Mouse (Mus musculus): ENCODE measurements at regions not wholly inside any gene's neighbourhood (a gene's known extent, or its start where the extent isn't known, plus 50 kb on each side); places are given as distances from the start of the nearest gene placed in this dataset.

DNA sequence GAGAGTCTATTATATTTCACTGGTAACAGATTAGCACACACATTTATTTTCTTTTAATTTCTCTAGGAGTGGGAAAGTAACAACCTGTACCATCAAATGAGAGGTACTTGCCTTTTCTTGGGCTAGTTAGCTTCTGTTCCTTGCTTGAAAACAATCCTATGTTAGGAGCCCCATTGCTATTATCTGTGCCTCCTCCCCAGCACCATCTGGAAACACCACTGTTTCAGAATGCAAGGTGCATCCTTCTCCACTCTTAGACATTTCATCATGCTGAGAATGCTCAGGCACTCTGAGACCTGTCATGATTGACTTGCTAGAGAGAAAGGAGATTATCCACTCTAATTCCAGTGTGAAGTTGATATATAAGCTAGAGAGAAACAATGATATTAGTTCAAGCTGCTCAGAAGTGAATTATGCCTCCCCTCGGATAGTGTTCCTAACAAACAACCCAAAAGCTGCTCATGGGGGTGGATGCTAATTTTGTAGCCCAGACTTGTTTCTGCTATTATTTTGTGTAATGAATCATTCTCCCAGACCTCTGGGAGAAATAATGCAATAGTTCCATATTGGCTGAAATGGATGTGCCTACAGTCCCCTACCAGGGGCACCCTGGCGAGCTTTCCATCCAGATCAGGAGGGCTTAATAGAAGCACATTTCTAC, 119.0 kb upstream of the Cttnbp2 start:
- no peaks in the 10 kb centered on the region for H3K36me3 ChIP-seq (ENCODE audit: control insufficient read depth, insufficient read depth, low read length)
- no peak overlapping the region for H3K4me2 ChIP-seq (replicated peaks; ENCODE audit: low read depth, low read length)
- no peak overlapping the region for H3K4me3 ChIP-seq (ENCODE audit: low read length)
- no peaks in the 10 kb centered on the region for H3K9me3 ChIP-seq (ENCODE audit: control insufficient read depth, low read length)
- no peaks in the 10 kb centered on the region for H3K4me1 ChIP-seq (ENCODE audit: control insufficient read depth, insufficient read depth, low read length)
- H3K27ac ChIP-seq (ENCODE audit: low read depth, low read length): no peak overlapping the region
- ATAC-seq (ENCODE audit: low FRiP score, low TSS enrichment): no peak
- H3K27me3 ChIP-seq (ENCODE audit: control insufficient read depth, insufficient read depth, low read length): no peaks in the 10 kb centered on the region
- no peak overlapping the region for H3K9ac ChIP-seq (ENCODE audit: low read depth, low read length)
- WGBS: 83% methylated on average over 2 of the region's 2 CpGs

DNA sequence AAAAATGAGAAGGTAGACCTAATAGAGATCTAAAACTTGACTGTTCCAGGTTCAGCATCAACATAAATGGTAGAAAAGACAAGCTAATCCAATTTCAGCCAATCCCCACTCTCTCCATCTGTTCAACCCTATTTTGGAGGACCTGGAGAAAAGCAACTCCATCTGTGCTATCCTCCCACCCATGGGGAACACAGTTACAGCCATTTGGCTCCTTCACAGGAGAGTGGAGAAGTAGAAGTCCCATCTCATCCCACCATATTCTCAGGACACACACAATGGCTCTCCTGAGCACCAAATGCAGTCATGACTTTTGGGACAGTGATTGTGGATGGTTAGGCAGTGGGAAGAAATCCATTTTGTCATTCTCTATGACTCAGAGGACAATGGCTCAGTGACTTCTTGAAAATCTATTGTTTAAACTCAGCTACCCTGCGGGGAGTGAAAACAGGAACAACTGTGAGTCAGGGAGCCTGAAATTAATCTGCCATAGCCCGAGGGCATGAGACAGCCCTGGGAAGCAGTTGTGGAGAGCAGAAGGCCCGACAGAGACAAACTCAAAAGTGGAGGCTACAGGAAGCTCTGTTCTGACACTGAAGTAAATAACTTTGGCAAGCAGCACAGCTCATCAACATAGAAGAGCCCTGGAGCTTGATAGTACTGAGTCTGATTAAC, 125.2 kb upstream of the Cttnbp2 start:
- H3K4me2 ChIP-seq (replicated peaks; ENCODE audit: low read depth, low read length): no peak overlapping the region
- 41% methylated on average over 3 of the region's 3 CpGs for WGBS
- no peaks in the 10 kb centered on the region for H3K36me3 ChIP-seq (ENCODE audit: control insufficient read depth, insufficient read depth, low read length)
- no peaks in the 10 kb centered on the region for H3K27me3 ChIP-seq (ENCODE audit: control insufficient read depth, insufficient read depth, low read length)
- H3K4me3 ChIP-seq (ENCODE audit: low read length): no peak overlapping the region
- H3K9ac ChIP-seq (ENCODE audit: low read depth, low read length): no peak overlapping the region
- H3K9me3 ChIP-seq (ENCODE audit: control insufficient read depth, low read length): no peaks in the 10 kb centered on the region
- no peak for ATAC-seq (ENCODE audit: low FRiP score, low TSS enrichment)
- H3K27ac ChIP-seq (ENCODE audit: low read depth, low read length): no peak overlapping the region
- H3K4me1 ChIP-seq (ENCODE audit: control insufficient read depth, insufficient read depth, low read length): no peaks in the 10 kb centered on the region

DNA sequence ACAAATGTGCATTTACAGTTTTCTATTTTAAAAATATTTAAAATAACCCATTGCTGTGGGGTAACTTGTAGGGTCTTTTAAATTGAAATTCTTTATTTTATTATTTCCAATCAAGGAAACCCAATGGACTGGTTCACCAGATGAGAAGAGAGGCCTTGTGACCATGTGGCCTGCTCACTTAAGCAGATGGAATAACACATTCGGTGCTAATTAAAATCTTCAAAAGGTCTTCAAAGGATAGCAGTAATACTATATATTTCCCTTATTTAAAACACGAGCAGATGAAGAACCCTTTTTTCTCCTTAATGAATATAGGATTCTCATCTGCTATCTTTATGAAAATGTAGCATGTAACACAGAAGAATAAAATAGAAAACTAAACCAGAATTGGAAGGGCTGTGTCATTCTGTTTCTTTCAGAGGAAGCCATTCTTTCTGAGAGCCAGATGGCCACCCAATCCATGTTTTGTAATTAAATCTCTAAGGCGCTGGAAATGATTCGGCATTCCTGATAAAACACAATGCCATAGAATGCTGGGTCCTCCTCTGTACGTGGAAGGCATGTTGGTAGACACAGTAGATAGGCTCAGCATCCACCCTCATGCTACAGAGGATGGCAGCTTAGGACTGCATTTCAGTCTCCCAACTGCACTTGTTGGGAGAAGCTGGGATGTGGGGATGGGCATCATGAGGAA, 134.4 kb upstream of the Cttnbp2 start:
- Histone ChIP-seq H3K4me3 (ENCODE audit: low read length) (no peak overlapping the region), H3K4me2 (replicated peaks; ENCODE audit: low read depth, low read length) (no peak overlapping the region), H3K9me3 (ENCODE audit: control insufficient read depth, low read length) (no peaks in the 10 kb centered on the region), H3K27ac (ENCODE audit: low read depth, low read length) (no peak overlapping the region), H3K36me3 (ENCODE audit: control insufficient read depth, insufficient read depth, low read length) (no peaks in the 10 kb centered on the region), H3K9ac (ENCODE audit: low read depth, low read length) (no peak overlapping the region), H3K27me3 (ENCODE audit: control insufficient read depth, insufficient read depth, low read length) (no peaks in the 10 kb centered on the region), H3K4me1 (ENCODE audit: control insufficient read depth, insufficient read depth, low read length) (no peaks in the 10 kb centered on the region)
- no peak for ATAC-seq (ENCODE audit: low FRiP score, low TSS enrichment)
- 82% methylated on average over 5 of the region's 5 CpGs for WGBS

DNA sequence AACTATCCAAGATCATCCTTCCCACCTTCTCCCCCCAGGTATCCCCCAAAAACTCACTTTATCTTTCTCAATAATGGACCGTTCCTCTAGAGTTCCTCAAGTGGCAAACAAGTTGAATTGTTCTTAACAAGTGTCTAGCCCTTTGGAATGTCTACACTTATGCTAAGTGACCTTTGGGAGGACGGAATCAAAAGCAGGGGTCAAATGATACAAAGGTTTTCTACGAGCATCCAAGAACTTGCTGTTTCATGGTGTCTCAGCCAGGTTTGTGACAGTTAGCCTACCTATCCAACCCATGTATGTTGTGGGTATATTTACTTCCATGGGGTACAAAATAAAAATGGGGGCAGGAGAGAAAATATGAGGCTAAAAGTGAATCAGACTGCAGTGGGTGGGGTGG, 136.7 kb upstream of the Cttnbp2 start:
- Histone ChIP-seq H3K36me3 (ENCODE audit: control insufficient read depth, insufficient read depth, low read length) (no peaks in the 10 kb centered on the region), H3K9ac (ENCODE audit: low read depth, low read length) (no peak overlapping the region), H3K4me3 (ENCODE audit: low read length) (no peak overlapping the region), H3K4me1 (ENCODE audit: control insufficient read depth, insufficient read depth, low read length) (no peaks in the 10 kb centered on the region), H3K27ac (ENCODE audit: low read depth, low read length) (no peak overlapping the region), H3K9me3 (ENCODE audit: control insufficient read depth, low read length) (no peaks in the 10 kb centered on the region), H3K4me2 (replicated peaks; ENCODE audit: low read depth, low read length) (no peak overlapping the region), H3K27me3 (ENCODE audit: control insufficient read depth, insufficient read depth, low read length) (no peaks in the 10 kb centered on the region)
- 91% methylated on average over 3 of the region's 3 CpGs for WGBS
- no peak for ATAC-seq (ENCODE audit: low FRiP score, low TSS enrichment)

DNA sequence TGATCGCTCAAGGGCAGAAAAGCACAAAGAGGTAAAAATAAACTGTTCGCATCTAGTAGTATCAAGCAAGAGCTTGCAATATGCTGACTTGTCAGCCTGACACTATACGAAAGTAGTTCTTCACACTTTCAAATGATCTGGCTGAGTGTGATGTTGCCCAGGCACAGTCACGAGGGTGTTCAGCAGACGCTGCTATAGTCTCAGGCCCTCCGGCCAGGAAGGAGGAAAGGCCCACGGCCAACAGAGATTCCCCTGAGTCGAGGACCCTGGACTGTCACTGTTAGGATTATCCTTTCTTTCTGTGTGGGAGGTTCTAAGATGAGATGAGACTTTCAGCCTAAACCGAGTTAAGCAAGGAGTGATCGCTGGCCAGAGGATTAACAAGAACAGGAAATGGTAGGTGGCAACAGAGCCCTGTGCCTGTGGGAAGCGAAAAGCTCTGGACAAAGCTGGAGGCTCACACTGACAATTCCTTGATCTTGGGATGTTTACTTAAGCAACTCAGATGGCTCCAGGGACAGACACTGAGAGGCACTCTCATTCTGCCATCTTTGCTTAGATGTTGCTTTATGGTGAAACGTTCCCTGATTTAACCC, 137.5 kb upstream of the Cttnbp2 start:
- WGBS: 56% methylated on average over 12 of the region's 12 CpGs
- no peaks in the 10 kb centered on the region for H3K4me1 ChIP-seq (ENCODE audit: control insufficient read depth, insufficient read depth, low read length)

DNA sequence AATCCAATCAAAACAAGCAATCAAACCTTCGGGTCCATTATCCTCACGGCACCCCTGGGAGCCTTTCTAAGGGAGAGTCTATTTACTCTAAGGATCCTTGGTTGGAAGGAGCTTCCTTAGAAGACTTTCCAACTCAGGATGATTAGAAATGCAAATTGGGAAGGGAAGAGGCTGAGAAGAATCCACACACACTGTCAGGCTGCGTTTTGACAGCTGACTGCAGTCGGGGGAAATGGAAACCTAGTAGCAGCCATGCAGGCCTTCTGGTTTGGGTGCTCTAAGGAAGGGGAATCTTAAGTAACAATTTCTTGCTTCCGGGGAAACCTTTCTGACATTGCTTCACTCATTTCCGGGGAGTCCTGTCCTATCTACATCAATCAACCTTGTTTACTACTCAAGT, 139.6 kb upstream of the Cttnbp2 start:
- H3K27me3 ChIP-seq (ENCODE audit: control insufficient read depth, insufficient read depth, low read length): no peaks in the 10 kb centered on the region
- H3K4me1 ChIP-seq (ENCODE audit: control insufficient read depth, insufficient read depth, low read length): no peaks in the 10 kb centered on the region
- no peaks in the 10 kb centered on the region for H3K36me3 ChIP-seq (ENCODE audit: control insufficient read depth, insufficient read depth, low read length)
- H3K9ac ChIP-seq (ENCODE audit: low read depth, low read length): no peak overlapping the region
- no peak overlapping the region for H3K27ac ChIP-seq (ENCODE audit: low read depth, low read length)
- H3K9me3 ChIP-seq (ENCODE audit: control insufficient read depth, low read length): no peaks in the 10 kb centered on the region
- WGBS: 49% methylated on average over 6 of the region's 6 CpGs
- H3K4me3 ChIP-seq (ENCODE audit: low read length): no peak overlapping the region
- H3K4me2 ChIP-seq (replicated peaks; ENCODE audit: low read depth, low read length): no peak overlapping the region
- no peak for ATAC-seq (ENCODE audit: low FRiP score, low TSS enrichment)

More for the DNA sequence above, 137.5 kb upstream of the Cttnbp2 start:
- Histone ChIP-seq H3K4me3 (ENCODE audit: low read length) (no peak overlapping the region), H3K9ac (ENCODE audit: low read depth, low read length) (no peak overlapping the region), H3K27me3 (ENCODE audit: control insufficient read depth, insufficient read depth, low read length) (no peaks in the 10 kb centered on the region), H3K9me3 (ENCODE audit: control insufficient read depth, low read length) (no peaks in the 10 kb centered on the region), H3K27ac (ENCODE audit: low read depth, low read length) (no peak overlapping the region), H3K36me3 (ENCODE audit: control insufficient read depth, insufficient read depth, low read length) (no peaks in the 10 kb centered on the region), H3K4me2 (replicated peaks; ENCODE audit: low read depth, low read length) (no peak overlapping the region)
- no peak for ATAC-seq (ENCODE audit: low FRiP score, low TSS enrichment)

DNA sequence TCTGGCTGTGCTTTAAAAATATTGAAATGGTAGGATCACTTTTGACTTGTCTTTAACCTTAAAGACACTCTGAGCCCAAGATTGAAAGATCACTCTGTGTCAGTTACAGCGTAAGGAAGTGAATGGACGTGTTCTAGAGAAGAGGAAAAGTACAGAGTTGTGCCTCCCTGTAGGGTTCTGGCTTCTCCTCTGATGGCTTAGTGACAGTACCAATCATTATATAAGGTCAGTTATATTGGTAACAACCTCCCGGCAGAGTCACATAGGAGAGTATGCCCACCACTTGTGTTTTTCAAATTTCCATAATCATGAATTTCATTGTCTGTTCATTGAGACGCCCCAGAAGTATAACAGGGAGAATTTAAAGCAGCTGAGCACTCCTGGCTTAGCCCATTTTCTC, 141.6 kb upstream of the Cttnbp2 start:
- Histone ChIP-seq H3K4me3 (ENCODE audit: low read length) (no peak overlapping the region), H3K4me2 (replicated peaks; ENCODE audit: low read depth, low read length) (no peak overlapping the region), H3K4me1 (ENCODE audit: control insufficient read depth, insufficient read depth, low read length) (no peaks in the 10 kb centered on the region), H3K36me3 (ENCODE audit: control insufficient read depth, insufficient read depth, low read length) (no peaks in the 10 kb centered on the region), H3K27me3 (ENCODE audit: control insufficient read depth, insufficient read depth, low read length) (no peaks in the 10 kb centered on the region), H3K9me3 (ENCODE audit: control insufficient read depth, low read length) (no peaks in the 10 kb centered on the region), H3K27ac (ENCODE audit: low read depth, low read length) (no peak overlapping the region), H3K9ac (ENCODE audit: low read depth, low read length) (no peak overlapping the region)
- 85% methylated on average over 4 of the region's 4 CpGs for WGBS
- ATAC-seq (ENCODE audit: low FRiP score, low TSS enrichment): no peak

DNA sequence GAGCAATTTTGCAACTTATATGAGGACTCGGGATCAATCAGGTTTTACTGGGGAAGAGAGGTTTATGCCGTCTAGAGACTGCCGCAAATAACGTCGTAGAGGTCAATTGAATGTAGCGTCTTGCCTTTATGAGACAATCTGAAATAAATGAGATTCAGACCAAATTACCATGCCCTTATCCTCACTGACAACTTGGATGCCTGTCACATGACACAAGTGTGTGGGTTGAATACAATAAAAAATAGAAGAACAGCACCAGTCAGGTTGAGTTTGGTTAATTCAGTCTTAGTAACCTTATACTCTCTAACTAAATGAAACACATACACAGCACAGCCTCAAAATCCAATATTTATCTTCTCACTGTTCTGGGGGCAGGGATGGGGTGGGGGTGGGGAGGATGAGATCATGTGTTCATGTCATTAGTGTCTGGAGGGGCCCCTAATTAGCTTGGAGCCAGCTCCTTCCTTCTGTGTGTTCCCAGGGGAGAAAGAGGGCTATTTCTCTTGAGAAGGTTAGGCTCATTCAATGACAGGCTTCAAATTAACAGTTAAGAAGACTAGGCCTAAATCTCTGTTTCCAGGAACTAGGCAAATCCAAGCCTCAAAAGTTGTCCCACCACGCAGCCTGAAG, 142.2 kb upstream of the Cttnbp2 start:
- no peak overlapping the region for H3K4me2 ChIP-seq (replicated peaks; ENCODE audit: low read depth, low read length)
- H3K4me1 ChIP-seq (ENCODE audit: control insufficient read depth, insufficient read depth, low read length): no peaks in the 10 kb centered on the region
- H3K27ac ChIP-seq (ENCODE audit: low read depth, low read length): no peak overlapping the region
- no peak overlapping the region for H3K4me3 ChIP-seq (ENCODE audit: low read length)
- H3K36me3 ChIP-seq (ENCODE audit: control insufficient read depth, insufficient read depth, low read length): no peaks in the 10 kb centered on the region
- H3K9ac ChIP-seq (ENCODE audit: low read depth, low read length): no peak overlapping the region
- H3K27me3 ChIP-seq (ENCODE audit: control insufficient read depth, insufficient read depth, low read length): no peaks in the 10 kb centered on the region
- WGBS: 72% methylated on average over 7 of the region's 7 CpGs
- no peak for ATAC-seq (ENCODE audit: low FRiP score, low TSS enrichment)
- H3K9me3 ChIP-seq (ENCODE audit: control insufficient read depth, low read length): no peaks in the 10 kb centered on the region
